Mouse (Mus musculus) embryonic fibroblast, embryonic 13.5 days (primary cell): Measurements from ENCODE around the gene Mex3b. TPM values are rescaled to one million over a fixed set of nuclear protein-coding genes. Genes with fewer than 3 reads are reported as not detected.
A peak's percentile ranks its signal among the peaks of the same experiment; 100 is the strongest.

Source experiments
- H3K27ac ChIP-seq: 2 replicates; pipeline ENCODE4 v1.5.1; 2012; ENCODE audit warnings: low read length, control low read depth, inconsistent platforms; ENCODE audit not compliant: insufficient read depth
- H3K4me1 ChIP-seq: 2 replicates; pipeline ENCODE4 v1.6.1; 2011; ENCODE audit warnings: low read length; ENCODE audit not compliant: control insufficient read depth, insufficient read depth
- H3K4me3 ChIP-seq: 2 replicates; pipeline ENCODE4 v1.5.1; 2011; ENCODE audit warnings: mild to moderate bottlenecking, control low read depth, low read length; ENCODE audit not compliant: insufficient read depth
- CTCF ChIP-seq: IDR thresholded peaks from 2 replicates; pipeline ENCODE4 v1.5.1; 2011; ENCODE audit warnings: mild to moderate bottlenecking, control low read depth, low read length, moderate library complexity, borderline replicate concordance; ENCODE audit not compliant: insufficient read depth
- POLR2A ChIP-seq: IDR thresholded peaks from 2 replicates; pipeline ENCODE4 v1.6.1; 2011; ENCODE audit warnings: low read depth, mild to moderate bottlenecking, control low read depth, low read length, moderate library complexity
- polyA plus RNA-seq: library from polyadenylated mRNA; stranded (reverse); fragments of >200 nt; gene quantifications from 2 replicates; pipeline ENCODE4 v1.2.4, GENCODE M21; 2011; ENCODE audit warnings: low read depth; ENCODE audit not compliant: missing spikeins, insufficient read length

Mex3b gene
- polyA plus RNA-seq, 1 experiment: 23.6 TPM

- Histone ChIP-seq H3K4me1 (peaks cover 15% of the 10 kb centered on the region), H3K27ac (no peak overlapping the region), H3K4me3 (no peak overlapping the region)
- no peak for TF ChIP-seq POLR2A
- no peak for TF ChIP-seq CTCF
Measured at GRCm38 (mm10) chr7:82890317-82890850, 23.3 kb downstream of the Mex3b start.

DNA sequence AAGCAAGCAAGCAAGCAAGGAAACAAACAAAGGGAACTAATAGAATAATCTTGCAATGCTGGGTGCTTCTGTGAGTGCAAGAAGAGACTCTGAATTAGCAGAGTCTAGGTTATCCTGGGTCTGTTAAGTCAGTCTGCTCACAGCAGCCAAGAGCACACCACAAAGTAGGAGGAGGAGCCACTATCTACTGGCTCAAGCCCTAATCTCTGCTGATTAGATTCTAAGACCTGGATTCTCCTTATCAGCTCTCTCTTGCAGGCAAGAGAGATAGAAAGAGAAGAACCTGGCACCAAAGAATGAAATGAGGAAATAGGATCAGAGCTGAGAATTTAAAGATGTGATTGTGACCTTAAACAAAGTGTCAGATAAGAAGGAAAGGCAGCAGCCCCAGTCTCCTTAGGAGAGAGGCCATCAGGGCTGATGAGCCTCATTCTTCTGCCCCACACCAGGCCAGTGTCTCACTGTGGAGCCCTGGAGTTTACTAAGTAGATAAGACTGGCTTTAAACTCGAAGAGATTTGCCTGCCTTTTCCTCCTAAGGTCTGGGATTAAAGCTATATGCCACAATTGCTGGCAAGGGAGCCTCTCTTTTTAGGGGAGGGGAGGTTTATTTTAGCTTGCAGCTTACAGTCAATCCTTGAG lies 23.9 kb downstream of the Mex3b start:
- no peak for TF ChIP-seq POLR2A
- TF ChIP-seq CTCF: no peak
- H3K27ac ChIP-seq: no peak overlapping the region
- H3K4me3 ChIP-seq: no peak overlapping the region
- peaks cover 20% of the 10 kb centered on the region for H3K4me1 ChIP-seq

DNA sequence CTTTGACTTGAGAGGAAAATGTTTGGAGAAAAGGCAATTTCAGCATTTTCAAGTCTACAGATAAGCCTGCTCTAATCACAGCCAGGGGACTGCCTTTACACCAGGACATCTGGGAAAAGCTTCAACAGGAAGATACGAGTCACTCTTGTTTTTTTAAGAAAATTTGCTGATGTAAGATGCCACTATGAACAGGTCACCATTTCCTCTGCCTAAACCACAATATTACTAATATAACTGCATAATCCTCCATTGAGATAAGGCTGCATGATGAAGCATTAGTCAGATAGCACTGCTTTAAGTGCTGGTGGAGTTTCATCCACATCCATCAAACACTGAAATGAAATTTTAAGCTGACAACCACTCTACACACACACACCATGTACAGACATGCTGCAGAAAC lies 27.2 kb downstream of the Mex3b start:
- H3K4me3 ChIP-seq: no peak overlapping the region
- H3K27ac ChIP-seq: peak overlapping the region; percentile 92
- H3K4me1 ChIP-seq: peaks cover 22% of the 10 kb centered on the region
- TF ChIP-seq CTCF (no peak), POLR2A (no peak)

- TF ChIP-seq POLR2A (no peak), CTCF (no peak)
- H3K27ac ChIP-seq: no peak overlapping the region
- no peak overlapping the region for H3K4me3 ChIP-seq
- peaks cover 22% of the 10 kb centered on the region for H3K4me1 ChIP-seq
Measured at GRCm38 (mm10) chr7:82895606-82896005, 28.5 kb downstream of the Mex3b start.

DNA sequence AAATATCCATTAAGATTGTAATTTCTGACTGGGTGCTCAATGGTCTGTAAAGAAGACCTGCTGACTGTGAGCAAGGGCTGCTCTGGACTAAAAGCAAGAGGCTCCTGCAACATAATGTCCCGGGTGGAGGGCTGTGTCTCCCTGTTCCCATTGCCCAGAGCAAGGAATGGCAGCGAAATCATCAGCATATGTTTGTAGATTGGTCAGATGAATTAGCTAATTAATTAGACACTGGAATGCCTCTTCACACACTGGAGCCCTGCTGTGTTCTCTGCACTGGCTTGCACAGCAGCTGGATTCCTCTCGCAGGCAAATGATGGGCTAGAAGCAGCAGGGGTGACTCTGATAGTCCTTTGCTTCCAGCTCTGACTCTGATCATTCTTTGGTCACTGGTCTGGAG lies 29.6 kb downstream of the Mex3b start:
- no peak overlapping the region for H3K27ac ChIP-seq
- peaks cover 22% of the 10 kb centered on the region for H3K4me1 ChIP-seq
- no peak for TF ChIP-seq POLR2A
- TF ChIP-seq CTCF: no peak
- no peak overlapping the region for H3K4me3 ChIP-seq

- H3K4me1 ChIP-seq: peaks cover 13% of the 10 kb centered on the region
- no peak for TF ChIP-seq POLR2A
- TF ChIP-seq CTCF: no peak
- no peak overlapping the region for H3K4me3 ChIP-seq
- no peak overlapping the region for H3K27ac ChIP-seq
Measured at GRCm38 (mm10) chr7:82899459-82900297, 32.5 kb downstream of the Mex3b start.

- Histone ChIP-seq H3K4me1 (no peaks in the 10 kb centered on the region), H3K4me3 (no peak overlapping the region), H3K27ac (no peak overlapping the region)
- TF ChIP-seq POLR2A (no peak), CTCF (no peak)
Measured at GRCm38 (mm10) chr7:82903006-82903405, 35.9 kb downstream of the Mex3b start.

DNA sequence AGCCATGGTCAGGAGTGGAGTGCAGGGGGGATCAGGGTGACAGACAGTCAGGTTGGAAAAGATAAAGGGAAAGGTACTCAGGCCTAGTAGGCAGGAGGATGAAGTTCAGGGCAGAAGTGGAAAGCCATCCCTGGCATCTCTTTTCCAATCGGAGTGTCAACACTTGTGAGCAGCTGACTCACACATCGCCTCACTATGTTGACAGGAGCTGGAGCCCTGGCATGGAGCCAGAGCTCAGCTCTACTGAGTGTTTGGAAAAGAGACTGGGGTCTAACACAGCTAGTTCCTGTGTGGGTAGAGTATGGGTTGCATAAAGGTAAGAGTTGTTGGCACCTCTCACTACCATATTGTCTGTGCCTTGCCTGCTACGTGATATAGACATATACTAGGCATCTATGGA lies 38.4 kb downstream of the Mex3b start:
- H3K4me3 ChIP-seq: no peak overlapping the region
- H3K4me1 ChIP-seq: no peaks in the 10 kb centered on the region
- H3K27ac ChIP-seq: no peak overlapping the region
- TF ChIP-seq CTCF (no peak), POLR2A (no peak)

GRCm38 (mm10) chr7:82907081-82907480 lies 39.9 kb downstream of the Mex3b start:
- Histone ChIP-seq H3K4me1 (no peaks in the 10 kb centered on the region), H3K27ac (no peak overlapping the region), H3K4me3 (no peak overlapping the region)
- TF ChIP-seq POLR2A: no peak
- TF ChIP-seq CTCF: no peak

DNA sequence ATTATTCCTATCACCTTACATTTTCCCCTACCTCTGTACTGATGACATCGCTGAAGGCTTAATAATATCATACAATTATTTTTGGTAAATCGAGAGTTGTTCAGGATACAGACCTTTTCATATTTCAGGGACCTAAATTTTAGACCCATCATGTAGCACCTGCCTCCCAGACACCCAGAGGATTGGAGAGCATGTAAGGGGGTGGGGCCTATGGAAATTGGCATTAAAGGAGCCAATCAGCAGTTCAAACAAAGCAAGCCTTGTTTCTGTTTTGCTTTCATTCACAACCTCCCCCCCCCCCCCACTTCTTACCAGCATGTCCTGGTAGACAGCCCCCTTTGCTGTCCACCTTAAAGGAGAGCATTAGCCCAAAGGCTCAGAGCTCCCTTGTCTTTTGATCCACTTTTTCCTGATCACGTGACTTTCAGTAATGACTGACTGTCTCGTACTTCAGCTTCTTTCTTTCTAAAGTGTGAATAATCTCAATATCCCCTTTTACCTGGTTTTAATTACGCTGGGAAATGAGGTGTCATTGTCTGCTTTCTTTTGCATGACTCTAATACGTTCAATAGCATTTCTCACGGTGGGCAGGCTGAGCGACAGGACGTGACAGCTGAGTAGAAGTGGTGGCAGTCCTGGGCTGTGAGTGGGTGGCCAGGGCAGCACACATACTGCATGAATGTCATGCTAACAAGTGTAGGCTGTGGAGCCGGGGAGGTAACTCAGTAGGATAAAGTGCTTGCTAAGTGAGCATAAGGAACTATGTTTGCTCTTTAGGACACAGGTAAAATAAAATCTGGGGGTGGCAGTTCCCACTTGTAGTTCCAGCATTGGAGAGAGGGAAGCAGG lies 43.6 kb downstream of the Mex3b start:
- Histone ChIP-seq H3K27ac (no peak overlapping the region), H3K4me1 (no peaks in the 10 kb centered on the region), H3K4me3 (no peak overlapping the region)
- TF ChIP-seq CTCF: no peak
- TF ChIP-seq POLR2A: no peak
